Mouse (Mus musculus) adrenal gland, adult 2 months (tissue): ENCODE measurements around the gene Dbt. TPM values are rescaled to one million over a fixed set of nuclear protein-coding genes. Genes with fewer than 3 reads are reported as not detected.
"Not testable (repeated sequence)": the region's sequence is repeated elsewhere in the genome, so short reads cannot be mapped to it uniquely, and the experiment has no call there.

Experiments used
- DNase-seq: peaks from one replicate; pipeline ENCODE4 v3.0.0; 2021
- polyA plus RNA-seq: library from polyadenylated mRNA; depleted of rRNA; stranded (reverse); fragments of >200 nt; gene quantifications from 2 replicates; pipeline ENCODE4 v1.2.3, GENCODE M21; 2012; rRNA removed
- total RNA-seq, 2 experiments: library from RNA; stranded (reverse); gene quantifications; 2 replicates each; pipeline ENCODE4 v1.2.3; 2021

Dbt gene
- total and polyA plus RNA-seq, 3 experiments: 21.4 to 91.5 (median 83.9) TPM

DNA sequence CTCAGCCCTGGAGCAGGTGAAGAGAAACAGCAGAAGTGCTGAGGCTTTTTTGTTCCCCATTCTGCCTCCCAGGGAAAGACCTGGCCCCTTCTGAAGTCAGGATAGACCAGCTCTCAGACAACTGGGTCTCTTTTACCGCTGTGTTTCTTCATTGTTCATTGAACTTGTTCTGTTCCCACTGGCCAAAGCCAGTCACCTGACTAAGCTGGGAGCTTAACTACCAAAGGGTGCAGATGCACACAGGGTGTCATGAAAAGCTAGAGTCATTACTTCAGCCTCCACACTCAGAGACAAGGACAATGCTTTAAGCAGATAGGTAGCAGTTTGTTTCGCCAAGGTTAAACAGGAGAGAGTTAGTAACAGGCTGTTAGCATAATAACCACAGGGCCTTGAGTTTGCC lies 29.2 kb downstream of the Dbt start:
- DNase-seq: no peak

DNA sequence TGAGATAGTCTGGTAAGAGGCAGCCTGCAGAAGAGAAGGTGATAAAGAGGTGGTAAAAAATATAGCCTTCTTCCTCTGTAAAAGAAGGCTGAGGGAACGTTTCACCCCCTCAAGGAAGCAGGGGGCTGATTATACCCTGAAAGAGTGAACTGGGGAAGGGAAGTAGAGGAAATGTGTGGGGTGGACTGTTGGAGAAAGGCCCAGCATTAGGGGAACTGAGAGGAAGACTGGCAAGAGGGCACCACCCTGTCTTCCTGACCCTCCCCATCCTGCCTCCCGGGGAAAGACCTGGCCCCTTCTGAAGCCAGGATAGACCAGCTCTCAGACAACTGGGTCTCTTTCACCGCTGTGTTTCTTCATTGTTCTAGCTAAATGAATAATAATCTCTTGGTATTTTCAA lies 29.7 kb downstream of the Dbt start:
- DNase-seq: no peak

DNA sequence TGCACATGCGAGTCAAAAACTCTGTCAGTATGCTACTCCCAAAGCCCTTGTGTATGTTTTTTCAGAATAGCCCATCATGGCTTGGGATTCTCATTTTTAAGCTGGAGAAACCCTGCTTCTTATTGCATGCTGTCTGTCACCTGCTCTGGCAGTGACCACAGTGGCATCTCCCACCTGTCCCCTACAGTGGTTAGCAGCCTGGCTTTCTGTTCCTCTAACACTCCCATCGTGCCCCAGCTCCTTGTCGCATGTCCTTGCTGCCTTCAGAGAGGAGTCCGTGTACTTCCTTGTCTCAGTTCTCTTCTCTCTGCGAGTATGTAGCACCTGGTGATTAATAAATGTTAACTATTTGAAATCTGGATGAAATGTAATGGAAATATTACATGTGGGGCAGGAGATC lies 34.6 kb downstream of the Dbt start:
- no peak for DNase-seq

DNA sequence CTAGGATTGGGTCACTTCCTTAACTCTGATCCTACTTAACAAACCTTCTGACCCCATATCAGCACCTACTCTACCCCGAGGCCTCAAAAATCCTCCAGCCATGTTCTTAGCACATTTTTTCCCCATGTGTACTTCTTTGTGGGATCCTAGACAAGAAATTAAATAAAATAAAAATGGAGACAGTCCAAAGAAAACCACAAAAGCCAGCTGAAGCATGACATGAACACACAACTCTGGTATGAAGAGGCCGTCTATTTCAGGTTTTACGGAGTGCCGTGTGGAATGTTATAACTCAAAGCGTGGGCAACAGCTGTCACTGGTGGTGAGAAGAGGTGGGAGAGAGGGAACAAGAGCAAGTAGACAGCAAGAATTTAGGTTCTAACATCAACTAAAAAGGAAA lies 38.5 kb downstream of the Dbt start:
- DNase-seq: no peak

DNA sequence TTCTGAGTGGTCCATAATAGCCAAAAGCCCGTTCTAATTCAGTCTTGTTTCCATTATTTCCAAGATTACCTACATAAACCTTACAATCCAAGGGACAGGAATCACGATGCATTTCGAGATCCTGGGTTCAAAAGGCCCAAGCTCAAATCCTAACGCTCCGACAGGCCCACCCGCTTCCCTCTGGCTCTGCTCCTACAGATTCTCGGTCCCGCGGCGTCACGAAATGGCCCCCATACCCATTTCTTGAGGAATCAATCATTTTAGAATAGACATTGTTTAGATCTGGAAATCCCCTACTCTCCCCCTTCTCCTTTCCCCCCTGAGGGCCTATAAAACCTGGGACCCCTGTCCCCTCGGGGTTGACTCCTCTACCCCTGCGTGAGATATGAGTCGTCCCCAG lies 48.4 kb downstream of the Dbt start:
- not testable (repeated sequence) for DNase-seq

DNA sequence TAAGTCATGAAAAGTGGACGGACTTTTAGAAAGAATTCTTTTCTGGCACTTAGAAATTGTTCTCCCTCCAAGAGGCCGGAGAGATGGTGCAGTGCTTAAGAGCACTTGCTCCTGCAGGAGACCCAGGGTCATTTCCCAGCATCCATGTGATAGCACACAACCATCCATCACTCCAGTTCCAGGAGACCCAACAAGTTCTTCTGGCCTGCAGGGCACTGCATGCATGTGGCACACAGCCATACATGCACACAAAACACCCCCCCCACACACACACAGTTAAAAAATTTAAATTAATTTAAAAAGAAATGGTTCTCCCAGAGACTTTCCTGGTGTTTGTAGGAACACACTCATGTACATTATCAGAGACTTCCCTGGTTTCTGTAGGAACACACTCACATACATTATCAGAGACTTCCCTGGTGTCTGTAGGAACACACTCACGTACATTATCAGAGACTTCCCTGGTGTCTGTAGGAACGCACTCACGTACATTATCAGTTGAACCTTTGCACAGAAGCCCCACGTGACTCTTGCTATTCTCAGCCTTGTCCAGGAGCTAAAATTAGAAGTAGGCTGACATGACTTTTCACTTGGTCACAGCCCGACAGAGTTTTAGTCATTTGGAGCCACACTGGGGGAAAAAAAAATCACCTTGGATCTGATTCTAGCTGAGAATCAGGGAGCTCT lies 49.7 kb downstream of the Dbt start, which contains the start of gene Lrrc39:
TSS of gene Lrrc39 (plus strand) at position 566 of the 687 bp plus-strand sequence.
- peak; percentile 54 for DNase-seq

DNA sequence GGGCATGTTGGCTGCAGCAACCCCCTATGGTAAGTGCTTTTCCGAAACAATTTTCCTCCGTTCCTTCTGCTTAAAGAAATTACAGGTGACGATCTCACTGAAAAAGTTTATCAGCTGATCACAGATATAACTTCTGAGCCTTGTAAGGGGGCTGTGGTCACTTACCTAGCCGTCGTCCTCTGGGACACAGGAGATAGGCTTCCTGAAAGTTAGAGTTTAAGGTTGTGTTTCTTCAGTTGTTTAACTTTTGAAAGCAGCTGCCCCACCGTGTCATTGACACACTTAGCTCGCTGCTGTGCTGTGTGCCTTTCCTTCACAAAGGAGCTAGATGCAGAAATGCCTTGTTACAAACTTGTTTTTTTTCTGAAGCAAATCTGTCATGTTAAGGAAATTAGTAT lies 50.2 kb downstream of the Dbt start:
- no peak for DNase-seq

DNA sequence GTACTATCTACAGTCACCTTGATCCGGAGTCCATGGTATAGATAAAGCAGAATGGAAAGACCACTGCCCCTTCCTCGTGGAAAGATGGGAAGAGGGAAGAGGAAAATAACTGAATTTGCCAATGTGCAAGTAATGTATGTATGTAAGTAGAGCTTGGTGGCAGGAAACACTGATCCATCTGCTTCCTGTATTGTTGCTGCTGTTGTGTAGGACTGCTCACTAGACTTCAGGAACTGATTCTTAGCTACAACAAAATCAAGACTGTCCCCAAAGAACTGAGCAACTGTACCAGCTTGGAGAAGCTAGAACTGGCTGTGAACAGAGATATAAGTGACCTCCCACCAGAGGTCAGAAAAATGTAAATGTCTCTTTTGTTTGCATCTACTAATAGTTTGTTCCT lies 57.8 kb downstream of the Dbt start:
- DNase-seq: no peak

DNA sequence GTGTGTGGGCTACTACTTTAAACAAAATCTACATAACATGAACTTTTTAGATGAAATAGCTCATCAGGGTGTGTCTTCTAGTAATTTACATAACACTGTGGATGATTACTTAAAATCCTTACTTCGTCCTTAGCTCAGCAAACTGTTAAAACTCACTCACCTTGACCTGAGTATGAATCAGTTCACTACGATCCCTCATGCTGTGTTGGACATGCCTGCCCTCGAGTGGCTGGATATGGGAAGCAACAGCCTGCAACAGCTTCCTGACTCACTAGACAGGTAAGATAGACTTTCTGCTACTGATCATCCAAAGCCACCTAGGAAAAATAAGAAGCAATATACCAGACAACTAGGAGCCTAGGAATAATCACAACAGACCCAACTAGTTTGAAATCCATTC lies 64.4 kb downstream of the Dbt start:
- peak; percentile 44 for DNase-seq

DNA sequence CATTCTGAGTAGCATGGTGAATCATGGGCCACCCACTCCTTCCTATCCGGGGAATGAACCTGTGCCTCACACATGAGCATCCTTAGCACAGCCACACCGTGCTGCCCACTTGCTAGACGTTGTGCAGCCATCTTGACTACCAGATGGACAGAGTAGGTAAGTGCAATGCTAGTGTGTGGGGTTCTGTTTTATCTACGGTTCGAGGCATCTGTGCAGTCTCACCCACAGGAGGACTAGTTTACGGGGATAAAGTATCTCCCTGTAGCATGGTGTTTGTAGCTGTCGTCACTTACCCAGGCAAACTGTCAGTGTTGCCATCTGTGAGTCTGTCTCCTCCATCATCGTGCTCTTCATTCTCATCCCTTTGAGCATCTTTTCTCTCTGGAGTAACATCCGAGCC lies 69.3 kb downstream of the Dbt start:
- no peak for DNase-seq

DNA sequence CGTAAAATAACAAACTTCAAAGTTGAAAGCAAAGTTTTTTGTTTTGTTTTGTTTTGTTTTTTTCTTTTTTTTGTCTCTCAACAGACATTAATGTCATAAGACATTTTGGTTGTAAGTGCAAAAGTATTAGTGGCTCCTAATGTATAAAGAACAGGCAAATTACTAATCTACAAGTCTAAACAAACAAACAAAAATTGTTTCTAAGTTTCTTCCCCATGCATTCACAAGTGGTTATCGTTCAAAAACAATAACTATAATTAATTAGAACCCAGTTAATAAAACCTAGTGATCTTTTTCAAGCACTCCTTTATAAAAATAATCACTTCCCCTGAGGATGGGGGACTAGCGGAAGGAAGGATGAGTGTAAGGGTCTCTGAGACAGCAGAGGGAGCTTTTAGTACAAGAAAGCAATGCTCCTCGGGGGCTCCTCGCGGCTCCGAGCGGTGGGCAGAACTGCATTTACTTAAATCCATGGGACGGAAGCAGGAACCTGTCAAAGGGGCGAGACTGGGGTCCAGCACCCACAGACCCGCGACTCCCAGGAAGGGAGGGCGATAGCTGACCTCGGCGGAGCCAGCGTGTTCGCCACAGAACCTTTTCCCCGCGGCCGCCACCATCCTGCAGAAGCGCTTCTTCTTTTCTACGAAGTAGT lies 81.3 kb downstream of the Dbt start:
- DNase-seq: no peak

DNA sequence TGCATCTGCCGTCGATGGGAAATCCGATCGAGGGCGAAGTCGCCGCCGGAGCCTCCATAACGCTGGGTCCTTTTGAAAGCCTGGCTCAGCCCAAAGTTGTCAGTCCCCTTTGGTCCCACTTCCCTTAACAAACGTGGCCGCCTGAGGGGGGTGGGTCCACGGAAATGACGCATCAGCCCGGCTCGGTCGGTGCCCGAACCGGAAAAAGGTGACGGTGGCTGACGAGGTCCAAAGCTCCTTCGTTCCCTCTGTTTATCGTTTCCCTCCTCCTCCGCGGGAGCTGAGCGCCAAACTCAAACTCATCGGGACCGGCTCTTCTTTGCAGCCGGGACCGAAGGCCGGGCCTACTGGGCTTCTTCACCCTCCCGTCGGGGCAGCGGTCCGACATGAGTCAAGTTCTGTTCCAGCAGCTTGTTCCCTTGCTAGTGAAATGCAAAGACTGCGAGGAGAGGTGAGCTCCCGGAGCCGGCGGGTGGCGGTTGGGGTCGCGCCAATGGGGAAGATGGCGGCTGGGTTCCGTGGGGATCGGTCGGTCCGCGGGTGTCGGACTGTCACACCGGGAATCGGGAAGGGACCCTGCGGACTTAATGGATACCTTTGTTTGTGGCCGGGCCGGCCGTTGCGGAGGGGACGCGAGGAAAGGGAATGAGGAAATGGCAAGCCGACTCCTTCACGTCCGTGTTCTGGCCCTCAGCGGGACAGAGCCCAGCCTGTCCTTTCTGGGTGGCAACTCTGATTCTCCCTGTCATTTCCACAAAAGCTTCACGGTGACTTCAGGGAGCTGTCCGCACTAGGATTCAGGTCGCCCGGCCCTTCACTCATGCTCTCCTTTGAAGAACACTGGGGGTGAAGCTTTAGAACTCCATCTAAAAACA lies 82.1 kb downstream of the Dbt start, which contains the start of gene Sass6:
TSS of gene Sass6 (plus strand) at position 255 of the 875 bp plus-strand sequence.
- DNase-seq: peak; percentile 98

DNA sequence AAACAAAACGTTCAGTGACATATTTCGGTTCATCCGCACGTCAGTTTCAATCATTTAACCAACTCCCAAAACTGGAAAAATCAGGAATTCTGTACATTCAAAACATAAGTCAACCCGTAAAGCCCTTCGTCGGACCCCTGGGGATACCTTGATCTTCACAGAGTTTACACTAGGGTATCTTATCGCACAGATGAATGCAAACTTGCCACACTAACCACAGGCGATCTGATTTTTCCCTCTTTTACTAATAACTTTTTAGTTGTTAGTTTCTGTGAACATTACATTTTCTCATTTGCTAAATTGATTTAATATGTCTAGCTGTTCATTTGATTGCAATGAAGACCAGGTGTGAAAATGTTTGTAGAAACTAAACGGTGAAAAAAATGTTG lies 82.7 kb downstream of the Dbt start:
- DNase-seq: no peak

Other genes starting within 250 kb of the Dbt start
- 10 to 100 TPM; 11.0 to 14.9 TPM for gene Cdc14a, start 89.0 kb upstream of the Dbt start, total RNA-seq
- 10.8 and 14.0 TPM in 2 replicates for gene Cdc14a, start 89.0 kb upstream of the Dbt start, polyA plus RNA-seq
- 10 to 100 TPM; 27.4 to 37.1 TPM for gene Rtca, start 4.9 kb upstream of the Dbt start, total RNA-seq
- gene Rtca, start 4.9 kb upstream of the Dbt start, polyA plus RNA-seq: 28.6 and 40.6 TPM in 2 replicates
- gene Lrrc39, start 49.9 kb downstream of the Dbt start, total RNA-seq: 1 to 10 TPM; 2.0 to 3.2 TPM
- 0.31 and 0.43 TPM in 2 replicates for gene Lrrc39, start 49.9 kb downstream of the Dbt start, polyA plus RNA-seq
- gene Sass6, start 81.9 kb downstream of the Dbt start, total RNA-seq: 1 to 10 TPM; 1.9 to 3.5 TPM
- 0.21 and 0.38 TPM in 2 replicates for gene Sass6, start 81.9 kb downstream of the Dbt start, polyA plus RNA-seq
- 10 to 100 TPM; 11.5 to 16.4 TPM for gene Trmt13, start 101.5 kb downstream of the Dbt start, total RNA-seq
- gene Trmt13, start 101.5 kb downstream of the Dbt start, polyA plus RNA-seq: 1.8 and 2.3 TPM in 2 replicates
- 10 to 100 TPM; 48.9 to 55.8 TPM for gene Mfsd14a, start 149.6 kb downstream of the Dbt start, total RNA-seq
- 7.1 and 8.1 TPM in 2 replicates for gene Mfsd14a, start 149.6 kb downstream of the Dbt start, polyA plus RNA-seq
- gene Gm43191, start 168.2 kb downstream of the Dbt start, total RNA-seq: not detected
- gene Gm43191, start 168.2 kb downstream of the Dbt start, polyA plus RNA-seq: not detected in 2 replicates
- gene Slc35a3, start 199.8 kb downstream of the Dbt start, total RNA-seq: 10 to 100 TPM; 20.2 to 26.7 TPM
- gene Slc35a3, start 199.8 kb downstream of the Dbt start, polyA plus RNA-seq: 1.1 TPM in 2 replicates